In genomic region chr6:117863751-117864150, GRCm38 (mm10) we compare ENCODE assay signal across 7 mouse cellular contexts. TPM values are rescaled to one million over a fixed set of nuclear protein-coding genes. Genes with fewer than 3 reads are reported as not detected.
DNase-seq lines count a peak whose midpoint lies in the region; ATAC-seq and TF ChIP-seq lines count a peak whose summit lies in the region.

No protein-coding gene starts in this region.

- 92% methylated on average over 8 of the region's 8 CpGs for WGBS in lung, embryonic 14.5 days
- 94% methylated on average over 8 of the region's 8 CpGs for WGBS in forebrain, embryonic 11.5 days
- 92% methylated on average over 8 of the region's 8 CpGs for WGBS in limb, embryonic 12.5 days
- WGBS in neural tube, embryonic 15.5 days = 93% methylated on average over 8 of the region's 8 CpGs

- H3K27me3 ChIP-seq in lung, embryonic 14.5 days (ENCODE audit: insufficient read depth, low read length) = no peaks in the 10 kb centered on the region
- H3K27me3 ChIP-seq in forebrain, embryonic 11.5 days (ENCODE audit: control insufficient read depth, insufficient read depth, low read length) = no peaks in the 10 kb centered on the region
- no peaks in the 10 kb centered on the region for H3K27me3 ChIP-seq in limb, embryonic 12.5 days
- no peaks in the 10 kb centered on the region for H3K27me3 ChIP-seq in neural tube, embryonic 15.5 days (replicated peaks)

- peak overlapping the region; percentile 63; the same call in 1 of the 2 replicates for H3K9ac ChIP-seq in lung, embryonic 14.5 days
- no peak overlapping the region; the same call in 1 of the 2 replicates for H3K9ac ChIP-seq in forebrain, embryonic 11.5 days (ENCODE audit: low read length)
- H3K9ac ChIP-seq in limb, embryonic 12.5 days (replicated peaks) = no peak overlapping the region
- peak overlapping the region; percentile 76 for H3K9ac ChIP-seq in neural tube, embryonic 15.5 days (replicated peaks)

- peak overlapping the region; percentile 80 for H3K4me2 ChIP-seq in lung, embryonic 14.5 days
- H3K4me2 ChIP-seq in forebrain, embryonic 11.5 days (ENCODE audit: low read depth, low read length, severe bottlenecking) = peak overlapping the region; percentile 90
- peak overlapping the region; percentile 79 for H3K4me2 ChIP-seq in limb, embryonic 12.5 days
- peak overlapping the region; percentile 93 for H3K4me2 ChIP-seq in neural tube, embryonic 15.5 days

- no peak overlapping the region for H3K27ac ChIP-seq in lung, embryonic 14.5 days (ENCODE audit: low read depth)
- no peak overlapping the region for H3K27ac ChIP-seq in forebrain, embryonic 11.5 days (ENCODE audit: low read depth, low read length)
- no peak overlapping the region for H3K27ac ChIP-seq in limb, embryonic 12.5 days
- no peak overlapping the region for H3K27ac ChIP-seq in neural tube, embryonic 15.5 days (replicated peaks)

- H3K36me3 ChIP-seq in lung, embryonic 14.5 days (ENCODE audit: insufficient read depth) = no peaks in the 10 kb centered on the region
- H3K36me3 ChIP-seq in forebrain, embryonic 11.5 days (ENCODE audit: control insufficient read depth, insufficient read depth, low read length) = no peaks in the 10 kb centered on the region
- H3K36me3 ChIP-seq in limb, embryonic 12.5 days = no peaks in the 10 kb centered on the region
- H3K36me3 ChIP-seq in neural tube, embryonic 15.5 days = no peaks in the 10 kb centered on the region

- TF ChIP-seq CTCF in lung, embryonic 14.5 days (IDR thresholded peaks at IDR 0.05; ENCODE audit: low read depth) = no peak

- H3K9me3 ChIP-seq in lung, embryonic 14.5 days (ENCODE audit: low read depth, low read length) = no peaks in the 10 kb centered on the region
- H3K9me3 ChIP-seq in forebrain, embryonic 11.5 days (ENCODE audit: control insufficient read depth, low read length) = no peaks in the 10 kb centered on the region
- H3K9me3 ChIP-seq in limb, embryonic 12.5 days = no peaks in the 10 kb centered on the region
- H3K9me3 ChIP-seq in neural tube, embryonic 15.5 days (replicated peaks) = no peaks in the 10 kb centered on the region

- H3K4me3 ChIP-seq in lung, embryonic 14.5 days (ENCODE audit: low read depth, low read length) = peak overlapping the region; percentile 64
- H3K4me3 ChIP-seq in forebrain, embryonic 11.5 days (ENCODE audit: low read depth, low read length) = peak overlapping the region; percentile 74; the same call in 1 of the 2 replicates
- H3K4me3 ChIP-seq in limb, embryonic 12.5 days (replicated peaks) = peak overlapping the region; percentile 76
- peak overlapping the region; percentile 85 for H3K4me3 ChIP-seq in neural tube, embryonic 15.5 days (replicated peaks)

- no peak for DNase-seq in lung, embryonic 14.5 days
- DNase-seq in lung, adult 18-20 months = no peak
- DNase-seq in forebrain, embryonic 11.5 days (ENCODE audit: low spot score) = no peak
- DNase-seq in adrenal gland, adult 8-10 months = no peak
- no peak for DNase-seq in urinary bladder, postnatal 10 days (ENCODE audit: low spot score)

- no peak for ATAC-seq in lung, embryonic 14.5 days (ENCODE audit: insufficient read depth)
- no peak for ATAC-seq in forebrain, embryonic 11.5 days (replicated peaks; ENCODE audit: low FRiP score)
- no peak for ATAC-seq in limb, embryonic 12.5 days (ENCODE audit: insufficient number of reproducible peaks, insufficient read depth, low FRiP score, low TSS enrichment, low read depth)
- no peak for ATAC-seq in neural tube, embryonic 15.5 days (ENCODE audit: low FRiP score)

- peaks cover 6% of the 10 kb centered on the region; the same call in 1 of the 2 replicates for H3K4me1 ChIP-seq in lung, embryonic 14.5 days (ENCODE audit: insufficient read depth)
- H3K4me1 ChIP-seq in forebrain, embryonic 11.5 days (replicated peaks; ENCODE audit: control insufficient read depth, insufficient read depth, low read length) = peaks cover 3% of the 10 kb centered on the region
- peaks cover 5% of the 10 kb centered on the region; the same call in 1 of the 2 replicates for H3K4me1 ChIP-seq in limb, embryonic 12.5 days (replicated peaks)
- peaks cover 7% of the 10 kb centered on the region for H3K4me1 ChIP-seq in neural tube, embryonic 15.5 days

RNA-seq across cellular contexts. Expression of gene Zfp239, which starts 1.9 kb away (rescaled TPM):
- 9.3 and 12.3 TPM in 2 replicates for polyA plus RNA-seq in lung, embryonic 14.5 days (2014; fragmentation: Nextera tagmentation; extraction: Ambion mirVana)
- polyA plus RNA-seq in forebrain, embryonic 11.5 days (2014; fragmentation: Nextera tagmentation; extraction: Ambion mirVana) = 14.4 and 16.9 TPM in 2 replicates
- polyA plus RNA-seq in limb, embryonic 12.5 days (2016; fragmentation: Nextera tagmentation; extraction: Ambion mirVana) = 15.8 and 16.1 TPM in 2 replicates
- polyA plus RNA-seq in neural tube, embryonic 15.5 days (2015; fragmentation: Nextera tagmentation; extraction: Ambion mirVana) = 15.3 and 15.9 TPM in 2 replicates
- total RNA-seq in adrenal gland, adult 8-10 months (2022) = 1 to 10 TPM; 1.9 to 5.6 (median 5.0) TPM

RNA-seq across cellular contexts. Expression of gene Zfp637, which starts 22.8 kb away (rescaled TPM):
- polyA plus RNA-seq in lung, embryonic 14.5 days (2014; fragmentation: Nextera tagmentation; extraction: Ambion mirVana) = 151 and 160 TPM in 2 replicates
- polyA plus RNA-seq in forebrain, embryonic 11.5 days (2014; fragmentation: Nextera tagmentation; extraction: Ambion mirVana) = 118 and 123 TPM in 2 replicates
- polyA plus RNA-seq in limb, embryonic 12.5 days (2016; fragmentation: Nextera tagmentation; extraction: Ambion mirVana) = 169 and 187 TPM in 2 replicates
- polyA plus RNA-seq in neural tube, embryonic 15.5 days (2015; fragmentation: Nextera tagmentation; extraction: Ambion mirVana) = 128 and 133 TPM in 2 replicates
- total RNA-seq in adrenal gland, adult 8-10 months (2022) = 10 to 100 TPM; 28.8 to 41.7 (median 38.3) TPM

RNA-seq across cellular contexts. Expression of gene Hnrnpf, which starts 36.4 kb away (rescaled TPM):
- polyA plus RNA-seq in lung, embryonic 14.5 days (2014; fragmentation: Nextera tagmentation; extraction: Ambion mirVana) = 803 and 809 TPM in 2 replicates
- polyA plus RNA-seq in forebrain, embryonic 11.5 days (2014; fragmentation: Nextera tagmentation; extraction: Ambion mirVana) = 782 and 811 TPM in 2 replicates
- polyA plus RNA-seq in limb, embryonic 12.5 days (2016; fragmentation: Nextera tagmentation; extraction: Ambion mirVana) = 726 and 742 TPM in 2 replicates
- 211 and 369 TPM in 2 replicates for polyA plus RNA-seq in neural tube, embryonic 15.5 days (2015; fragmentation: Nextera tagmentation; extraction: Ambion mirVana)
- 100 to 1,000 TPM; 293 to 348 (median 309) TPM for total RNA-seq in adrenal gland, adult 8-10 months (2022)

Comparison
In these comparisons a context has a peak if more than half of its experiments do, and no peak if none do; other contexts are left out.
1. H3K9ac ChIP-seq: peak in lung, embryonic 14.5 days (single experiment) and neural tube, embryonic 15.5 days (single experiment); none in forebrain, embryonic 11.5 days (single experiment) and limb, embryonic 12.5 days (single experiment).
2. Peak in every context shown above with its lines, with median percentiles within 50 percentile points of each other: H3K4me2 ChIP-seq and H3K4me3 ChIP-seq.